Mouse (Mus musculus) intestine, embryonic 14.5 days (tissue): ENCODE measurements around the gene Arhgap27. TPM values are rescaled to one million over a fixed set of nuclear protein-coding genes. Genes with fewer than 3 reads are reported as not detected.
"Not testable (repeated sequence)": the region's sequence is repeated elsewhere in the genome, so short reads cannot be mapped to it uniquely, and the experiment has no call there.

ENCODE experiments used
- ATAC-seq: fragments of 200-750 bp; cut with Nextera tagmentation; replicated peaks from 2 replicates; pipeline ENCODE4 v1.8.0; 2017; ENCODE audit warnings: low read depth, moderate number of reproducible peaks, moderate TSS enrichment, moderate library complexity; ENCODE audit not compliant: low FRiP score, low TSS enrichment
- DNase-seq: peaks from one replicate; pipeline ENCODE4 v3.0.0-alpha.2; 2018; ENCODE audit warnings: low spot score
- H3K27ac ChIP-seq: fragments of 300-500 bp; sonication (generic); 2 replicates; pipeline ENCODE4 v1.5.1; 2014; ENCODE audit warnings: low read depth, mild to moderate bottlenecking, control low read depth
- H3K27me3 ChIP-seq: fragments of 300-500 bp; sonication (generic); replicated peaks from 2 replicates; pipeline ENCODE4 v1.6.1; 2014; ENCODE audit warnings: low read length, control low read depth; ENCODE audit not compliant: control insufficient read depth, insufficient read depth
- H3K36me3 ChIP-seq: fragments of 300-500 bp; sonication (generic); 2 replicates; pipeline ENCODE4 v1.6.1; 2014; ENCODE audit warnings: low read length, control low read depth; ENCODE audit not compliant: control insufficient read depth, insufficient read depth
- H3K4me1 ChIP-seq: fragments of 300-500 bp; sonication (generic); replicated peaks from 2 replicates; pipeline ENCODE4 v1.6.1; 2014; ENCODE audit warnings: low read length, control low read depth, mixed read lengths; ENCODE audit not compliant: control insufficient read depth, insufficient read depth
- H3K4me2 ChIP-seq: fragments of 300-500 bp; sonication (generic); 2 replicates; pipeline ENCODE4 v1.6.1; 2014; ENCODE audit warnings: low read length
- H3K4me3 ChIP-seq: fragments of 300-500 bp; sonication (generic); 2 replicates; pipeline ENCODE4 v1.5.1; 2014; ENCODE audit warnings: low read depth, low read length, control low read depth, mixed read lengths
- H3K9ac ChIP-seq: fragments of 300-500 bp; sonication (generic); 2 replicates; pipeline ENCODE4 v1.6.1; 2014; ENCODE audit warnings: mild to moderate bottlenecking, low read length
- H3K9me3 ChIP-seq: fragments of 300-500 bp; sonication (generic); 2 replicates; pipeline ENCODE4 v1.6.1; 2016; ENCODE audit warnings: low read length, control low read depth; ENCODE audit not compliant: control insufficient read depth
- WGBS: fragments of 180-500 bp; shearing (Covaris S2); extraction: QIAGEN DNeasy Blood & Tissue Kit; methylation state at CpG from one replicate; pipeline ENCODE4 v1.1.7; 2014; 5-methylcytosine and 5-hydroxymethylcytosine counted together
- polyA plus RNA-seq: library from polyadenylated mRNA; unstranded; fragments of >200 nt; fragmentation: Nextera tagmentation; extraction: Ambion mirVana; gene quantifications from 2 replicates; pipeline ENCODE4 v1.2.1, GENCODE M21; 2014

Gene Arhgap27
- polyA plus RNA-seq, 1 experiment from 2014 or later: 24.8 TPM

DNA sequence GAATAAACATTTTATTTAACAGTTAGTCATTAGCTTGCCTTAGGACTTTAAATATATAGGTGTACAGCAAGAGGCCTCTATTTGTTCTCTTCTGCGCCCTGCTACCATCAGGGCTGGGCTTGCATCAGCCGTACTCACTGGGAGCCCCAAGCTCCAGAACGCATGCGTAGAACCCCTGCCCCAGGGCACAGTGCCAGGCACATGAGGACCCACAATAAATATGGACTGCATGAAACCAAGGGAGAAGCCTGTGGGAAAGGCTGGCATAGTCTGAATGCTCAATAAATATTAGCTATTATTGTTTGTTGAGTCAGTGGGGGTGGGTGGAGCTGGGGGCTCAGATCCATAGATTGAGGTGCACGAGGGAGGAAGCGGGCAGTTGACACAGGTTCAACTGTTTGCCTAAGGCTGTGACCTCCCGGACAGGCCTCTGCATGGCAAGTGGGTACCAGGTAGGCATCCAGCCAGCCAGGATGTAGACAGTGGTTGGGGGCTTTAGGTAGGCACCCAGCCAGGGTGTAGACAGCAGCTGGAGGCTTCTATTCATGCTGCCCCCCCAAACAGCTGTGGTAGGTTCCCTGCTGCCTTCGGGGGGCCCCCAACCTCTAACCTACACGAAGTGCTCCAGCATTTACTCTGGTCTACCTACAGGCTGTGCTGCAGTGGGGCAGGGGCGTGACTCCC lies 31.8 kb downstream of the Arhgap27 start:
- Histone ChIP-seq H3K27ac (no peak overlapping the region), H3K9ac (no peak overlapping the region), H3K9me3 (no peaks in the 10 kb centered on the region), H3K27me3 (peaks cover 19% of the 10 kb centered on the region), H3K4me3 (no peak overlapping the region), H3K4me1 (peaks cover 3% of the 10 kb centered on the region; the same call in 1 of the 2 replicates), H3K36me3 (no peaks in the 10 kb centered on the region), H3K4me2 (no peak overlapping the region)
- WGBS: 89% methylated on average over 10 of the region's 10 CpGs
- no peak for DNase-seq
- ATAC-seq: no peak

DNA sequence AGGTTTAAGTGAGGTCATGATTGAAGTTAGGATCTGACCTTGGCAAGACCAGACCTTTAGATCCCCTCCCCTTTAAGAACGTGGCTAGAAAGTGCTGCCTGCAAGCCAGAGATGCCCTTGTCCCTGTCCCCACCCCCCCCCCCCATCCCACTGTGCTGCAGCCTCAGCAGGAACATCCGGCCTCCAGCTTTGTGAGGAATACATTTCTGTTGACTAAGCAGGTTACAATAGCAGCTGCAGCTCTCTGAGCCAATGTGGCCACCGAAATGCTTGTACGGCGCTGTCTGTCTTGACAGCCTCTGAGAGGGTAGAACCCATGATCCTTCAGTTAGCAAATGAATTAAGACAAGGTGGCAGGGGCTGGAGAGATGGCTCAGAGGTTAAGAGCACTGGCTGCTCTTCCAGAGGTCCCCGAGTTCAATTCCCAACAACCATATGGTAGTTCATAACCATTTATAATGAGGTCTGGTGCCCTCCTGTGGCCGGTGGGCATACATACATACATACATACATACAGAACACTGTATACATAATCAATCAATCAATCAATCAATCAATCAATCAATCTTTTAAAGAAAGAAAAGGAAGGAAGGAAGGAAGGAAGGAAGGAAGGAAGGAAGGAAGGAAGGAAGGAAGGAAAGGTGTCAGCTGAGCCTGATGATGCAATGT lies 32.7 kb downstream of the Arhgap27 start:
- H3K9ac ChIP-seq: no peak overlapping the region
- peaks cover 19% of the 10 kb centered on the region for H3K27me3 ChIP-seq
- H3K9me3 ChIP-seq: no peaks in the 10 kb centered on the region
- DNase-seq (no peak), ATAC-seq (no peak)
- no peaks in the 10 kb centered on the region for H3K36me3 ChIP-seq
- peaks cover 3% of the 10 kb centered on the region; the same call in 1 of the 2 replicates for H3K4me1 ChIP-seq
- H3K27ac ChIP-seq: no peak overlapping the region
- WGBS: 75% methylated on average over 7 of the region's 7 CpGs
- no peak overlapping the region for H3K4me3 ChIP-seq
- H3K4me2 ChIP-seq: no peak overlapping the region

DNA sequence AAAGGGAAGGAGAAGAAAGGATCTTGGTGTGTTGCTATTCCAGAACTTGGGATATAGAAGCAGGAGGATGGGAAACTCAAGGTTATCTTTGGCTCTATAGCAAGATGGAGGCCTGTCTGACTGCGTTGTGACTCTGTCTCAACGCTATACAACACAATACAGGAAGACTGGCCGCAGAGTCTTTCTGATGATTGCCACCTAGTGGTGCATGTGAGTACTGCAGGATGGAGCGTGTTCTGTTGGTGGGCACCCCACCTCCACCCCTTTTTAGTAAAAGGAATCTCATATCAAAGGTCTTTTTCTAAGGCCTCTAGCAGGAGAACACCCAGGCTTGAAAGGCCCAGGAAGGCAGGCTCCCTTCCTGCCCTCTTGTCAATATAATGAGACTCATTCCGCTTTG lies 36.5 kb downstream of the Arhgap27 start:
- H3K9me3 ChIP-seq: no peaks in the 10 kb centered on the region
- ATAC-seq (no peak), DNase-seq (peak; percentile 96)
- no peaks in the 10 kb centered on the region for H3K4me1 ChIP-seq
- no peak overlapping the region for H3K4me3 ChIP-seq
- 0 out of 2 replicates have a peak, but pooled peaks cover 3% of the 10 kb centered on the region for H3K27me3 ChIP-seq
- H3K9ac ChIP-seq: no peak overlapping the region
- no peak overlapping the region for H3K27ac ChIP-seq
- no peak overlapping the region for H3K4me2 ChIP-seq
- 15% methylated on average over 5 of the region's 5 CpGs for WGBS
- no peaks in the 10 kb centered on the region for H3K36me3 ChIP-seq

DNA sequence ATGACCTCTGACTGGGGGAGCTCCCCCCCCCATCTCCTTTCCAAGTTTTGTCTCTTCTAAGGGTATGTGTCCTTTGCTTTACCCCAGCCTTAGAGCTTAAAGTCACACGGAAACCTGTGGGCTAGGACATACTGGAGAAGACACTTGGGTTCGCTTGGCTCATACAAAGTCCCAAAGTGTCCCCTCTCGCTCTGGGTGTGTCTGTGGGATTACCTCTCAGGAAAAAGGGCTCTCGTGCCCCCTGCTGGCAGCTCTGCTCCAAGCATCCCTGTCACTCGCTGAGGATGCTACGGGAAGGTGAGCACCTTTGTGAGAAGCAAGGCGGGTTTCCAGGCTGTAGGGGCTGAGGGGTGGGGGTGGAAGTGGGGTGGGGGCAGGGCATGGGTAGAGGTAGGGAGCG lies 38.3 kb downstream of the Arhgap27 start:
- 10% methylated on average over 8 of the region's 8 CpGs for WGBS

DNA sequence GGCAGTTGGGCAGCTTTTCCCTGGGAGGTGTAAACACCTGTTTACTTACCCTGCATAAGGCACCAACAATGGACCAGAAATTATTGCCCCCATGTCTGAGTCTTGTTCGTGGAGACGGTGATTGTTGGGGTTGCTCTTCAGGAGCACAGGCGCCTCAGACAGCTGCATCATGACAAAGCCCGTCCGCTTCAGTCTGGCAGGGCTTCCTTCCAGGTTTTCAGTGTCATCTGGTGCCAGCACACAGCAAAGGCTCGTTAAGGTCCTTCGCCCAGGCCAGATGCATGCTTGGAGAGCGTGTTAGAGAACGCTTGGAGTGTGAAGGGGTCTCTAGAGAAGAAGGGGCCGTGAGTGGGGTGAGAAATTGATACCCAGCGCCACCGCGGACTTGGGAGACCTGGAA lies 38.8 kb downstream of the Arhgap27 start:
- no peak for ATAC-seq

More for the DNA sequence above, 38.3 kb downstream of the Arhgap27 start:
- Histone ChIP-seq H3K4me3 (no peak overlapping the region), H3K36me3 (no peaks in the 10 kb centered on the region), H3K27ac (no peak overlapping the region), H3K9me3 (no peaks in the 10 kb centered on the region), H3K9ac (no peak overlapping the region), H3K4me2 (no peak overlapping the region), H3K4me1 (no peaks in the 10 kb centered on the region), H3K27me3 (0 out of 2 replicates have a peak, but pooled peaks cover 3% of the 10 kb centered on the region)
- ATAC-seq (0 out of 2 replicates have a peak, but pooled peaks have one; percentile 34), DNase-seq (peak; percentile 86)

DNA sequence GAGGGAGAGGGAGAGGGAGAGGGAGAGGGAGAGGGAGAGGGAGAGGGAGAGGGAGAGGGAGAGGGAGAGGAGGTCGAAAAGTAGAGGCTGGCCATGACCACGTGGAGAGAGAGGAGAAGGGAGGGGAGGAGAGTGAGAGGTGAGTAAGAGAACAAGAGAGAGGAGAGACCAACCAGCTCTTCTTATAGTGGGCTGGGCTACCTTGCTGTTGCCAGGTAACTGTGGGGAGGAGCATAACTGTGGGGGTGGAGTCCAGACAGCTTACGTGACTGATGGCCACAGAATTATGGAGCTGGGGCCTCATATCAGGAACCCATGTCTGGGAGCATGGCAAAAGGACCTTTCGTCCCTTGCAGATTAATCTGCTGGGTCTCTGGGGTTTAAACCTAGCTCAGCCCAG lies 40.7 kb downstream of the Arhgap27 start:
- H3K9ac ChIP-seq, DNase-seq, H3K9me3 ChIP-seq, H3K4me3 ChIP-seq, H3K27me3 ChIP-seq, H3K4me1 ChIP-seq, ATAC-seq, H3K36me3 ChIP-seq, H3K4me2 ChIP-seq, H3K27ac ChIP-seq: not testable (repeated sequence)
- 41% methylated on average over 4 of the region's 4 CpGs for WGBS

More for the DNA sequence above, 38.8 kb downstream of the Arhgap27 start:
- no peak for DNase-seq
- H3K4me3 ChIP-seq: no peak overlapping the region
- 0 out of 2 replicates have a peak, but pooled peaks cover 3% of the 10 kb centered on the region for H3K27me3 ChIP-seq
- no peaks in the 10 kb centered on the region for H3K9me3 ChIP-seq
- H3K36me3 ChIP-seq: no peaks in the 10 kb centered on the region
- no peak overlapping the region for H3K27ac ChIP-seq
- H3K4me1 ChIP-seq: no peaks in the 10 kb centered on the region
- WGBS: 58% methylated on average over 13 of the region's 13 CpGs
- no peak overlapping the region for H3K4me2 ChIP-seq
- no peak overlapping the region for H3K9ac ChIP-seq

DNA sequence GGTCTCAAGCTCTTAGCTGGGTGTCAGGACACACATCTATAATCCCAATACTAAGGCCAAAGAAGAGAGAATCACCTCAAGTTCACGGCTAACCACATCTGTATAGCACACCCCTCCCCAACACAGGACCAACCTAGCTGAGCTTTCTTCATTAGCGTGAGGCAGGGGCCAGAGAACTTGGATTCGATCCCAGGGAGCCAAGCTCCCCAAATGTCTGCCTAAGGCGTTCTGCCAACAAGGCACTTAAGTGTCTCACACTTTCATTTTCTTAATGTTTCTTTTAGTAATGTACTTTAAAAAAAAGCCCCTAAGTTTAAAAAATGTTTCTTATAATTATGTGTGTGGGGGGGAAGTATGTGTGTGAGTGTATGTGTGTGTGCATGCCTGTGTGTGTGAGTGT lies 42.8 kb downstream of the Arhgap27 start:
- ATAC-seq: no peak
- DNase-seq: no peak

DNA sequence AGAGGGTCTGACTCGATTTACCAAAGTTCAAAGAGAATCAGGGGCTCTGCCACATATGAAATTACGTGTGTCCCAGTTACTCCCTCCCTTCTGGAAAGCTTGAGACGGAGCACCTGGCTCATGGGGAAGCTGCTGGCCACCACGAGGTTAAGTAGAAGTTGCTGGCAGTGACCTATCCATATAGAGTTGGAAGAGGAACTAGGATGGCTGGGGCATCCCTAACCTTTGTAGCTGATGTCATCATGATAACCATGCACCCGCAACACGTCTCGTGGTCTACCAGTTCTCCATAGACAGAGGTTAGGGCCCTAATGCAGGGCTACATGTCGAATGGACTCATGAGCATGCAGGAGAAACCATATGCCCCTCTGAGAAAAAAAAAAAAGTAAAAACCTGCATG lies 43.3 kb downstream of the Arhgap27 start:
- H3K27ac ChIP-seq: no peak overlapping the region
- no peak overlapping the region for H3K4me3 ChIP-seq
- H3K36me3 ChIP-seq: no peaks in the 10 kb centered on the region
- 0 out of 2 replicates have a peak, but pooled peaks cover 3% of the 10 kb centered on the region for H3K27me3 ChIP-seq
- H3K9me3 ChIP-seq: no peaks in the 10 kb centered on the region
- whole genome bisulfite sequencing: 84% methylated on average over 8 of the region's 8 CpGs
- H3K9ac ChIP-seq: no peak overlapping the region
- ATAC-seq (no peak), DNase-seq (no peak)
- H3K4me2 ChIP-seq: no peak overlapping the region
- no peaks in the 10 kb centered on the region for H3K4me1 ChIP-seq

More for the DNA sequence above, 42.8 kb downstream of the Arhgap27 start:
- no peaks in the 10 kb centered on the region for H3K4me1 ChIP-seq
- no peaks in the 10 kb centered on the region for H3K36me3 ChIP-seq
- H3K27ac ChIP-seq: no peak overlapping the region
- H3K9ac ChIP-seq: no peak overlapping the region
- no peak overlapping the region for H3K4me3 ChIP-seq
- 0 out of 2 replicates have a peak, but pooled peaks cover 3% of the 10 kb centered on the region for H3K27me3 ChIP-seq
- no peak overlapping the region for H3K4me2 ChIP-seq
- no peaks in the 10 kb centered on the region for H3K9me3 ChIP-seq
- WGBS: 57% methylated on average over 4 of the region's 4 CpGs
